Comparison of ENCODE assay signal across 22 mouse cellular contexts in the genomic region with DNA sequence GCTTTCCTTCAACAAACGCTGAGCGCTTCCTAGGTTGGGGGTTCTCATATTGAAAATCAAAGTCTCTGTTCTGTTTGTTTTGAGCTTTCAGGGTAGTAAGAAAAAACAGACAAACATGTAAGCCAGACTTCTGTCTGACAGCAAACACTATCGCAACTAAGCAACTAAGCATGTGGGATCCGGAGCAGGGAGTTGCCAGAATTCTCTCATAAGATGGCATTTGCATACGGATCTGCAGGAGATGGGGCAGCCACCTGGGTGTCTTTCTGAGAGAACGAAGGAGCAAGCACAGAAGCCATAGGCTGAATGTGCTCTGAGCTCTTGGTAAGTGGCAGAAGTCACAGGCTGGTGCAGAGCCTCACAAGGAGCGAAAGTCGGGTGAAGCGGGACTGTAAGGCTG. TPM values are rescaled to one million over a fixed set of nuclear protein-coding genes. Genes with fewer than 3 reads are reported as not detected.
"Had no signal": no experiment of that assay in that cellular context is flagged by ENCODE, and none has a peak within 500 bp of the region (broad histone marks: within the 10 kb centered on the region; RNA-seq: fewer than 3 reads in every experiment).

No protein-coding gene starts in this region.

- H3K27me3 ChIP-seq: kidney, embryonic 15.5 days; limb, embryonic 13.5 days; liver, embryonic 15.5 days; lung, embryonic 15.5 days; neural tube, embryonic 12.5 days; neural tube, embryonic 15.5 days had no signal

- H3K9ac ChIP-seq: kidney, embryonic 15.5 days; limb, embryonic 13.5 days; liver, embryonic 12.5 days; liver, embryonic 15.5 days; lung, embryonic 15.5 days; neural tube, embryonic 12.5 days; neural tube, embryonic 15.5 days had no signal

- H3K27ac ChIP-seq: kidney, embryonic 15.5 days; limb, embryonic 10.5 days; limb, embryonic 13.5 days; liver, embryonic 12.5 days; liver, embryonic 15.5 days; lung, embryonic 15.5 days; neural tube, embryonic 12.5 days; neural tube, embryonic 15.5 days; stomach, postnatal 0 days had no signal

- ATAC-seq: liver, embryonic 12.5 days had no signal

- H3K36me3 ChIP-seq: kidney, embryonic 15.5 days; limb, embryonic 10.5 days; limb, embryonic 13.5 days; liver, embryonic 12.5 days; liver, embryonic 15.5 days; lung, embryonic 15.5 days; neural tube, embryonic 12.5 days; neural tube, embryonic 15.5 days had no signal

- H3K4me1 ChIP-seq: limb, embryonic 10.5 days; liver, embryonic 12.5 days; liver, embryonic 15.5 days; megakaryocyte, embryonic 14.5 days had no signal

- DNase-seq: kidney, postnatal 10 days; kidney, postnatal 36 days; liver; lung, adult 18-20 months; lung, postnatal 10 days; lung, postnatal 36 days; midbrain, embryonic 14.5 days; right cerebral cortex, postnatal 14 days; right cerebral cortex, postnatal 4 days; thymus, adult 2 months; thymus, postnatal 25 days had no signal

- H3K4me3 ChIP-seq: kidney, embryonic 15.5 days; limb, embryonic 10.5 days; limb, embryonic 13.5 days; liver, embryonic 12.5 days; liver, embryonic 15.5 days; lung, embryonic 15.5 days; megakaryocyte, embryonic 14.5 days; neural tube, embryonic 12.5 days; neural tube, embryonic 15.5 days had no signal

- H3K4me2 ChIP-seq: kidney, embryonic 15.5 days; limb, embryonic 13.5 days; liver, embryonic 12.5 days; liver, embryonic 15.5 days; lung, embryonic 15.5 days; midbrain, embryonic 11.5 days; neural tube, embryonic 12.5 days; neural tube, embryonic 15.5 days had no signal

- H3K9me3 ChIP-seq: kidney, embryonic 15.5 days; limb, embryonic 10.5 days; limb, embryonic 13.5 days; liver, embryonic 12.5 days; liver, embryonic 15.5 days; lung, embryonic 15.5 days; megakaryocyte, embryonic 14.5 days; neural tube, embryonic 12.5 days; neural tube, embryonic 15.5 days had no signal

RNA-seq across cellular contexts. Expression of a gene that starts 22.3 kb away (rescaled TPM):
- polyA plus RNA-seq: liver, embryonic 12.5 days had no signal
